Mouse (Mus musculus) mammary gland, adult 2 months (tissue): ENCODE measurements around the gene Fyb. TPM values are rescaled to one million over a fixed set of nuclear protein-coding genes. Genes with fewer than 3 reads are reported as not detected.

Experiments used
- polyA plus RNA-seq: library from polyadenylated mRNA; depleted of rRNA; stranded (reverse); fragments of >200 nt; gene quantifications from 2 replicates; pipeline ENCODE4 v1.2.3, GENCODE M21; 2012; ENCODE audit warnings: low replicate concordance; rRNA removed

Fyb gene
- polyA plus RNA-seq, result 64.5 and 289 TPM in 2 replicates

GRCm38 (mm10) chr15:6522653-6523167 is at the start of gene Fyb:
Fyb (plus strand) TSS chr15:6522853.

GRCm38 (mm10) chr15:6707936-6708525 is 185.4 kb downstream of the Fyb start, which contains the start of gene Rictor:
Rictor (plus strand) TSS chr15:6708379.

Other genes starting within 250 kb of the Fyb start
- 45.8 and 80.0 TPM in 2 replicates for gene Dab2, start 223.1 kb upstream of the Fyb start, polyA plus RNA-seq
- 0.32 TPM in 1 of 2 replicates, not detected in the other for gene C9, start 77.5 kb upstream of the Fyb start, polyA plus RNA-seq
- 5.9 and 10.2 TPM in 2 replicates for gene Rictor, start 185.5 kb downstream of the Fyb start, polyA plus RNA-seq